Mouse (Mus musculus): ENCODE measurements at regions not wholly inside any gene's neighbourhood (a gene's known extent, or its start where the extent isn't known, plus 50 kb on each side); places are given as distances from the start of the nearest gene placed in this dataset.

- TF ChIP-seq CTCF (IDR thresholded peaks at IDR 0.05) (no peak), POLR2A (IDR thresholded peaks at IDR 0.05; ENCODE audit: insufficient read depth, low read depth, low read length) (no peak), EP300 (IDR thresholded peaks at IDR 0.05; ENCODE audit: insufficient read depth, low read depth, low read length) (no peak)
These were observed 943.2 kb downstream of the Diaph3 start for GRCm38 (mm10) chr14:86197864-86198263.

Data from heart, adult 2 months (tissue).